Mouse (Mus musculus): ENCODE measurements around the gene Fbxw7.

DNA sequence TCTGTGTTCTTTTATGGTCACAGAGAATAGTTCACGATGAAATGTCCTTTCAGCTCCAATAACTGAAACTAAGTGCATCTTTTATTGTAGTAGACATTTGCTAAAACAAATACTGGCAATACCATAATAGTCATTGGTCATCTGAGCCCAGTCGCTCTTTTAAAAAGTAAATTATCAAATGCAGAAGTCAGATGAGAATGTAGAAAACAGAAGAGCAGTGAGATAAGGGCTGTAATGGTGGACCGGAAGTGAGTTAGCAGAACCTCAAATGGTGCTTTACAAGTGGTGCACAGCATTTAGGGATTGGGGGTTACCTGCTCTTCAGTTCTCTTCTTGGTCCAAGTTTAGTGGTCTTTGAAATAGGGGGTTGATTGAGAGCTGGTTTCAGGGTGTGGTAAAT lies 129.9 kb downstream of the Fbxw7 start:
- no peak for TF ChIP-seq CTCF (conservative IDR thresholded peaks at IDR 0.05; ENCODE audit: insufficient read depth, insufficient read length, low read depth, low read length)
- TF ChIP-seq POLR2A (IDR thresholded peaks at IDR 0.05; ENCODE audit: low read depth, low read length), result no peak

Measured in kidney, adult 2 months (tissue).